Comparison of ENCODE assay signal across 8 mouse cellular contexts in genomic region chr19:5560457-5561041, GRCm38 (mm10). TPM values are rescaled to one million over a fixed set of nuclear protein-coding genes. Genes with fewer than 3 reads are reported as not detected.
DNase-seq lines count a peak whose midpoint lies in the region; ATAC-seq and TF ChIP-seq lines count a peak whose summit lies in the region.

TSS of gene Ovol1 (minus strand) at chr19:5560646.

- H3K36me3 ChIP-seq in hindbrain, postnatal 0 days (ENCODE audit: insufficient read depth, low read length), result no peaks in the 10 kb centered on the region
- no peaks in the 10 kb centered on the region for H3K36me3 ChIP-seq in liver, embryonic 12.5 days
- no peaks in the 10 kb centered on the region for H3K36me3 ChIP-seq in neural tube, embryonic 12.5 days

- peak within 1 kb of the TSS; percentile 35 for H3K4me3 ChIP-seq in brown adipose tissue, adult 24 weeks (ENCODE audit: insufficient read depth, low read depth, low read length)
- H3K4me3 ChIP-seq in hindbrain, postnatal 0 days (ENCODE audit: low read length), result peak within 1 kb of the TSS; percentile 41
- peak within 1 kb of the TSS; percentile 38 for H3K4me3 ChIP-seq in liver, embryonic 12.5 days
- H3K4me3 ChIP-seq in neural tube, embryonic 12.5 days, result peak within 1 kb of the TSS; percentile 21; the same call in 1 of the 2 replicates

- DNase-seq in embryo, embryonic 10 days (ENCODE audit: low spot score), result peak; percentile 49
- DNase-seq in embryo, embryonic 10.5 days (ENCODE audit: low spot score), result no peak
- DNase-seq in hindbrain, postnatal 0 days (ENCODE audit: low spot score), result peak; percentile 9
- DNase-seq in left cerebral cortex, postnatal 36 days (ENCODE audit: low spot score in 2 of 2), result no peak
- no peak for DNase-seq in natural killer cell, adult 2 months (ENCODE audit: low spot score in 2 of 2)

- H3K27me3 ChIP-seq in hindbrain, postnatal 0 days (ENCODE audit: insufficient read depth, low read length), result peaks cover 59% of the 10 kb centered on the region
- peaks cover 100% of the 10 kb centered on the region for H3K27me3 ChIP-seq in liver, embryonic 12.5 days (replicated peaks)
- H3K27me3 ChIP-seq in neural tube, embryonic 12.5 days (replicated peaks), result peaks cover 95% of the 10 kb centered on the region

- peak within 1 kb of the TSS; percentile 38; the same call in 1 of the 2 replicates for H3K9ac ChIP-seq in hindbrain, postnatal 0 days (replicated peaks; ENCODE audit: low read length)
- H3K9ac ChIP-seq in liver, embryonic 12.5 days, result no peak within 1 kb of the TSS
- H3K9ac ChIP-seq in neural tube, embryonic 12.5 days, result peak within 1 kb of the TSS; percentile 45; the same call in 1 of the 2 replicates

- intact Hi-C loops in left cerebral cortex, postnatal 36 days (cut with DNase I), result no loop called here

- peak within 1 kb of the TSS; percentile 66 for H3K4me2 ChIP-seq in hindbrain, postnatal 0 days (ENCODE audit: low read depth, low read length)
- H3K4me2 ChIP-seq in liver, embryonic 12.5 days, result peak within 1 kb of the TSS; percentile 57
- peak within 1 kb of the TSS; percentile 60 for H3K4me2 ChIP-seq in neural tube, embryonic 12.5 days (replicated peaks)

- WGBS in hindbrain, postnatal 0 days, result 1% methylated on average over 57 of the region's 57 CpGs
- WGBS in liver, embryonic 12.5 days (ENCODE audit: insufficient replicate concordance), result 1% methylated on average over 57 of the region's 57 CpGs
- 1% methylated on average over 57 of the region's 57 CpGs for WGBS in neural tube, embryonic 12.5 days

- H3K4me1 ChIP-seq in brown adipose tissue, adult 24 weeks (ENCODE audit: control insufficient read depth, insufficient read depth, insufficient read length, low read length), result peaks cover 8% of the 10 kb centered on the region; the same call in 1 of the 2 replicates
- peaks cover 14% of the 10 kb centered on the region for H3K4me1 ChIP-seq in hindbrain, postnatal 0 days (ENCODE audit: insufficient read depth, low read length)
- H3K4me1 ChIP-seq in liver, embryonic 12.5 days, result peaks cover 21% of the 10 kb centered on the region
- H3K4me1 ChIP-seq in neural tube, embryonic 12.5 days, result peaks cover 16% of the 10 kb centered on the region

- no peak; the same call in 1 of the 2 replicates for ATAC-seq in hindbrain, postnatal 0 days
- ATAC-seq in liver, embryonic 12.5 days, result no peak
- no peak for ATAC-seq in neural tube, embryonic 12.5 days (ENCODE audit: low FRiP score, low read depth)

- TF ChIP-seq CTCF in hindbrain, postnatal 0 days (IDR thresholded peaks at IDR 0.05; ENCODE audit: low read depth), result no peak

- H3K27ac ChIP-seq in brown adipose tissue, adult 24 weeks (replicated peaks; ENCODE audit: low read depth, low read length), result no peak within 1 kb of the TSS
- no peak within 1 kb of the TSS for H3K27ac ChIP-seq in hindbrain, postnatal 0 days
- H3K27ac ChIP-seq in liver, embryonic 12.5 days, result no peak within 1 kb of the TSS
- no peak within 1 kb of the TSS for H3K27ac ChIP-seq in neural tube, embryonic 12.5 days

- H3K9me3 ChIP-seq in hindbrain, postnatal 0 days (ENCODE audit: low read length), result no peaks in the 10 kb centered on the region
- no peaks in the 10 kb centered on the region for H3K9me3 ChIP-seq in liver, embryonic 12.5 days (replicated peaks)
- no peaks in the 10 kb centered on the region for H3K9me3 ChIP-seq in neural tube, embryonic 12.5 days

RNA-seq across cellular contexts. Expression of gene Ovol1, which starts in this region (rescaled TPM):
- polyA plus RNA-seq in brown adipose tissue, adult 24 weeks (2012; ENCODE audit: insufficient read depth, insufficient read length, missing spikeins), result not detected in 2 replicates
- not detected in 2 replicates for total RNA-seq in hindbrain, postnatal 0 days (2014; rRNA removed)
- 0.25 TPM in 1 of 2 replicates, not detected in the other for polyA plus RNA-seq in hindbrain, postnatal 0 days (2015; fragmentation: Nextera tagmentation; extraction: Ambion mirVana)
- not detected in 2 replicates for polyA plus RNA-seq in liver, embryonic 12.5 days (2016; fragmentation: Nextera tagmentation; extraction: Ambion mirVana)
- 0.29 and 0.32 TPM in 2 replicates for polyA plus RNA-seq in neural tube, embryonic 12.5 days (2016; fragmentation: Nextera tagmentation; extraction: Ambion mirVana)
- not detected for total RNA-seq in left cerebral cortex, postnatal 36 days (2021)

Comparison
In these comparisons a context has a peak if more than half of its experiments do, and no peak if none do; other contexts are left out.
1. Peak in DNase-seq, H3K4me3 ChIP-seq, H3K9ac ChIP-seq and H3K4me2 ChIP-seq in hindbrain, postnatal 0 days; RNA of the gene not detected or under 1 TPM.